Mouse (Mus musculus): ENCODE data around the gene Ddhd1. TPM values are rescaled to one million over a fixed set of nuclear protein-coding genes. Genes with fewer than 3 reads are reported as not detected.
"Not testable (repeated sequence)": the region's sequence is repeated elsewhere in the genome, so short reads cannot be mapped to it uniquely, and the experiment has no call there.

The Ddhd1 gene
- polyA plus RNA-seq, 1 experiment from 2014 or later: 4.4 TPM

- Histone ChIP-seq H3K36me3 (ENCODE audit: control insufficient read depth, insufficient read depth, low read length) (0 out of 2 replicates have a peak, but pooled peaks cover 2% of the 10 kb centered on the region), H3K27me3 (ENCODE audit: control insufficient read depth, insufficient read depth, low read length) (no peaks in the 10 kb centered on the region), H3K4me2 (replicated peaks; ENCODE audit: low read depth) (no peak overlapping the region), H3K27ac (replicated peaks) (no peak overlapping the region), H3K9me3 (ENCODE audit: control insufficient read depth, low read length) (no peaks in the 10 kb centered on the region), H3K9ac (ENCODE audit: low read length) (no peak overlapping the region), H3K4me3 (ENCODE audit: low read depth, low read length) (no peak overlapping the region), H3K4me1 (replicated peaks; ENCODE audit: control insufficient read depth, insufficient read depth) (no peaks in the 10 kb centered on the region)
- TF ChIP-seq EP300 (optimal IDR thresholded peaks at IDR 0.05) (no peak), CTCF (IDR thresholded peaks at IDR 0.05; ENCODE audit: low read depth) (no peak)
- no peak for DNase-seq (ENCODE audit: low spot score)
- WGBS: 67% methylated on average over 7 of the region's 7 CpGs
- ATAC-seq (ENCODE audit: low FRiP score, low TSS enrichment): no peak
These were observed 69.5 kb downstream of the Ddhd1 start for GRCm38 (mm10) chr14:45588403-45588802.

GRCm38 (mm10) chr14:45587536-45587935 lies 70.4 kb downstream of the Ddhd1 start:
- Histone ChIP-seq H3K4me1 (replicated peaks; ENCODE audit: control insufficient read depth, insufficient read depth) (no peaks in the 10 kb centered on the region), H3K4me2 (replicated peaks; ENCODE audit: low read depth) (no peak overlapping the region), H3K9ac (ENCODE audit: low read length) (no peak overlapping the region), H3K4me3 (ENCODE audit: low read depth, low read length) (no peak overlapping the region), H3K36me3 (ENCODE audit: control insufficient read depth, insufficient read depth, low read length) (no peaks in the 10 kb centered on the region), H3K27me3 (ENCODE audit: control insufficient read depth, insufficient read depth, low read length) (no peaks in the 10 kb centered on the region), H3K9me3 (ENCODE audit: control insufficient read depth, low read length) (no peaks in the 10 kb centered on the region), H3K27ac (replicated peaks) (no peak overlapping the region)
- TF ChIP-seq CTCF (IDR thresholded peaks at IDR 0.05; ENCODE audit: low read depth) (no peak), EP300 (optimal IDR thresholded peaks at IDR 0.05) (no peak)
- DNase-seq (ENCODE audit: low spot score) (no peak), ATAC-seq (ENCODE audit: low FRiP score, low TSS enrichment) (no peak)
- WGBS: 71% methylated on average over 6 of the region's 6 CpGs

GRCm38 (mm10) chr14:45583494-45584027 lies 74.4 kb downstream of the Ddhd1 start:
- Histone ChIP-seq H3K4me2 (replicated peaks; ENCODE audit: low read depth) (no peak overlapping the region), H3K4me3 (ENCODE audit: low read depth, low read length) (no peak overlapping the region), H3K27me3 (ENCODE audit: control insufficient read depth, insufficient read depth, low read length) (no peaks in the 10 kb centered on the region), H3K9me3 (ENCODE audit: control insufficient read depth, low read length) (no peaks in the 10 kb centered on the region), H3K27ac (replicated peaks) (no peak overlapping the region), H3K4me1 (replicated peaks; ENCODE audit: control insufficient read depth, insufficient read depth) (no peaks in the 10 kb centered on the region), H3K36me3 (ENCODE audit: control insufficient read depth, insufficient read depth, low read length) (no peaks in the 10 kb centered on the region), H3K9ac (ENCODE audit: low read length) (no peak overlapping the region)
- WGBS: 67% methylated on average over 8 of the region's 8 CpGs
- no peak for ATAC-seq (ENCODE audit: low FRiP score, low TSS enrichment)
- TF ChIP-seq EP300 (optimal IDR thresholded peaks at IDR 0.05): no peak
- TF ChIP-seq CTCF (IDR thresholded peaks at IDR 0.05; ENCODE audit: low read depth): no peak
- no peak for DNase-seq (ENCODE audit: low spot score)

GRCm38 (mm10) chr14:45580923-45581827 lies 76.8 kb downstream of the Ddhd1 start:
- not testable (repeated sequence) for H3K4me2 ChIP-seq (replicated peaks; ENCODE audit: low read depth); H3K4me1 ChIP-seq (replicated peaks; ENCODE audit: control insufficient read depth, insufficient read depth); ATAC-seq (ENCODE audit: low FRiP score, low TSS enrichment); H3K36me3 ChIP-seq (ENCODE audit: control insufficient read depth, insufficient read depth, low read length); DNase-seq (ENCODE audit: low spot score); H3K9ac ChIP-seq (ENCODE audit: low read length); H3K9me3 ChIP-seq (ENCODE audit: control insufficient read depth, low read length); H3K27ac ChIP-seq (replicated peaks); H3K27me3 ChIP-seq (ENCODE audit: control insufficient read depth, insufficient read depth, low read length); H3K4me3 ChIP-seq (ENCODE audit: low read depth, low read length)
- 86% methylated on average over 3 of the region's 3 CpGs for WGBS

- Histone ChIP-seq H3K27me3 (ENCODE audit: control insufficient read depth, insufficient read depth, low read length) (no peaks in the 10 kb centered on the region), H3K27ac (replicated peaks) (peak overlapping the region; percentile 78), H3K4me3 (ENCODE audit: low read depth, low read length) (peak overlapping the region; percentile 25), H3K36me3 (ENCODE audit: control insufficient read depth, insufficient read depth, low read length) (no peaks in the 10 kb centered on the region), H3K9me3 (ENCODE audit: control insufficient read depth, low read length) (no peaks in the 10 kb centered on the region), H3K4me2 (replicated peaks; ENCODE audit: low read depth) (peak overlapping the region; percentile 52), H3K4me1 (replicated peaks; ENCODE audit: control insufficient read depth, insufficient read depth) (peaks cover 6% of the 10 kb centered on the region; the same call in 1 of the 2 replicates), H3K9ac (ENCODE audit: low read length) (no peak overlapping the region)
- peak; percentile 84 for TF ChIP-seq CTCF (IDR thresholded peaks at IDR 0.05; ENCODE audit: low read depth)
- no peak for TF ChIP-seq EP300 (optimal IDR thresholded peaks at IDR 0.05)
- DNase-seq (ENCODE audit: low spot score) (peak; percentile 79), ATAC-seq (ENCODE audit: low FRiP score, low TSS enrichment) (0 out of 2 replicates have a peak, but pooled peaks have one; percentile 9)
- WGBS: 24% methylated on average over 31 of the region's 33 CpGs
These were observed 91.6 kb downstream of the Ddhd1 start for GRCm38 (mm10) chr14:45566066-45566937.

Measured in stomach, postnatal 0 days (tissue).